Mouse (Mus musculus) myocyte (in vitro differentiated cells): Measurements from ENCODE around the gene Capn11. TPM values are rescaled to one million over a fixed set of nuclear protein-coding genes. Genes with fewer than 3 reads are reported as not detected.

Experiments
- H3K27me3 ChIP-seq: one replicate; pipeline ENCODE4 v1.6.1; 2011; ENCODE audit not compliant: control insufficient read depth, insufficient read depth, insufficient read length
- H3K36me3 ChIP-seq: one replicate; pipeline ENCODE4 v1.6.1; 2011; ENCODE audit not compliant: control insufficient read depth, insufficient read depth
- H3K4me2 ChIP-seq: one replicate; pipeline ENCODE4 v1.6.1; 2011; ENCODE audit warnings: low read depth, control low read depth
- H3K4me3 ChIP-seq: one replicate; pipeline ENCODE4 v1.5.1; 2011; ENCODE audit warnings: mild to moderate bottlenecking, control low read depth, moderate library complexity
- H3K79me2 ChIP-seq: one replicate; pipeline ENCODE4 v1.6.1; 2011; ENCODE audit not compliant: control insufficient read depth, insufficient read depth
- H3ac ChIP-seq: one replicate; pipeline ENCODE4 v1.6.1; 2011; ENCODE audit not compliant: control insufficient read depth, insufficient read length
- CEBPB ChIP-seq: IDR thresholded peaks from 2 replicates; pipeline ENCODE4 v1.6.1; 2011; ENCODE audit warnings: mild to moderate bottlenecking, moderate library complexity; ENCODE audit not compliant: poor library complexity, insufficient read depth, severe bottlenecking
- E2F4 ChIP-seq: IDR thresholded peaks from one replicate; pipeline ENCODE4 v1.6.1; 2011; ENCODE audit warnings: mild to moderate bottlenecking, control low read depth, moderate library complexity; ENCODE audit not compliant: insufficient read depth
- MAX ChIP-seq: IDR thresholded peaks from one replicate; pipeline ENCODE4 v1.6.1; 2011; ENCODE audit warnings: low read depth, mild to moderate bottlenecking, control low read depth
- MYOD1 ChIP-seq, 3 experiments: IDR thresholded peaks; one replicate each; pipeline ENCODE4 v1.6.1; 2011; ENCODE audit warnings: control low read depth in 2 of 3, low read depth in 2 of 3, mild to moderate bottlenecking in 2 of 3, moderate library complexity in 1 of 3; ENCODE audit not compliant: insufficient read length in 2 of 3, control insufficient read depth in 1 of 3
- MYOG ChIP-seq, 3 experiments: IDR thresholded peaks; one replicate each; pipeline ENCODE4 v1.6.1; 2011; ENCODE audit warnings: control low read depth in 2 of 3, low read depth in 2 of 3, mild to moderate bottlenecking in 2 of 3; ENCODE audit not compliant: insufficient read length in 2 of 3, control insufficient read depth in 1 of 3, insufficient read depth in 1 of 3
- POLR2A ChIP-seq: IDR thresholded peaks from one replicate; pipeline ENCODE4 v1.6.1; 2011; ENCODE audit warnings: low read depth, mild to moderate bottlenecking, control low read depth, moderate library complexity; ENCODE audit not compliant: insufficient read length
- POLR2AphosphoS2 ChIP-seq: IDR thresholded peaks from one replicate; pipeline ENCODE4 v1.6.1; 2011; ENCODE audit warnings: low read depth, control low read depth; ENCODE audit not compliant: insufficient read length
- REST ChIP-seq: IDR thresholded peaks from one replicate; pipeline ENCODE4 v1.6.1; 2011; ENCODE audit warnings: mild to moderate bottlenecking, control low read depth, moderate library complexity; ENCODE audit not compliant: insufficient read depth, insufficient read length
- SRF ChIP-seq: IDR thresholded peaks from one replicate; pipeline ENCODE4 v1.6.1; 2011; ENCODE audit warnings: low read depth; ENCODE audit not compliant: control insufficient read depth, insufficient read length
- TCF12 ChIP-seq: IDR thresholded peaks from one replicate; pipeline ENCODE4 v1.6.1; 2011; ENCODE audit warnings: mild to moderate bottlenecking, control low read depth; ENCODE audit not compliant: poor library complexity, insufficient read depth, severe bottlenecking
- TCF3 ChIP-seq: IDR thresholded peaks from one replicate; pipeline ENCODE4 v1.6.1; 2011; ENCODE audit warnings: low read depth, control low read depth; ENCODE audit not compliant: insufficient read length
- USF1 ChIP-seq: IDR thresholded peaks from one replicate; pipeline ENCODE4 v1.6.1; 2011; ENCODE audit warnings: low read depth, mild to moderate bottlenecking, control low read depth, moderate library complexity
- polyA plus RNA-seq: library from polyadenylated mRNA; unstranded; fragments of >200 nt; fragmentation: generic; extraction: Trizol; gene quantifications from one replicate; pipeline ENCODE4 v1.2.1, GENCODE M21; 2012; ENCODE audit warnings: missing spikeins

The Capn11 gene
- polyA plus RNA-seq: 0.38 TPM

- Histone ChIP-seq H3K4me3 (no peak within 1 kb of the TSS), H3K36me3 (peaks cover 7% of the 10 kb centered on the region), H3ac (no peak within 1 kb of the TSS), H3K79me2 (no peaks in the 10 kb centered on the region), H3K4me2 (no peak within 1 kb of the TSS), H3K27me3 (no peaks in the 10 kb centered on the region)
- TF ChIP-seq CEBPB: no peak
- no peak for TF ChIP-seq E2F4
- TF ChIP-seq MAX: no peak
- TF ChIP-seq SRF: no peak
- TF ChIP-seq POLR2A: no peak
- TF ChIP-seq MYOD1 (IDR thresholded peaks at IDR 0.05; ENCODE audit: control insufficient read depth in 1 of 3, insufficient read length in 2 of 3, low read depth in 2 of 3): no peak
- no peak for TF ChIP-seq USF1
- no peak for TF ChIP-seq TCF3
- TF ChIP-seq POLR2AphosphoS2: no peak
- no peak for TF ChIP-seq TCF12
- no peak for TF ChIP-seq REST
- no peak for TF ChIP-seq MYOG (IDR thresholded peaks at IDR 0.05; ENCODE audit: control insufficient read depth in 1 of 3, insufficient read depth in 1 of 3, insufficient read length in 2 of 3, low read depth in 2 of 3)
Observed at GRCm38 (mm10) chr17:45659225-45659624, at the start of gene Capn11. TSS of gene Capn11 (minus strand) at chr17:45659325.

DNA sequence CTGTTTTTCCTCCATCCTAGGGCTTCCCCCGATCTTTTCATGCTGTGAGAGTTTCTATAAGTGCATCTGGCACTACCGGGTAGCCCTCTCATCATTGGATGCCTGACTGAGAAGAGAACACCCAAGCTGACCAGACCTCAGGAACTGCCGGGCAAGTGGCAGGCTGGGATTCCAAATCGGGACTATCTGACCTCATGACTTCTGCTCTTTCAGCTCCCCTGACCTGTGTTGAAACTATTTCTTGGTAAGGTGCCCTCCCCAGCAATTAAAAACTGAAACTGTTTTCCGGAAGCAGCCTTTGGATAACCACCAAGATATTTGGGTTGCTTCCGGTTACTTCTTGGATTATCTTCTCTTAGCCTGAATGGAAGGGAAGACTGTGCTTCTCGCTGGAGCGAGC, 49.1 kb upstream of the Capn11 start:
- Histone ChIP-seq H3K79me2 (no peaks in the 10 kb centered on the region), H3K4me2 (no peak overlapping the region), H3K4me3 (no peak overlapping the region), H3K27me3 (no peaks in the 10 kb centered on the region), H3ac (no peak overlapping the region), H3K36me3 (no peaks in the 10 kb centered on the region)
- TF ChIP-seq MAX: no peak
- TF ChIP-seq E2F4: no peak
- TF ChIP-seq TCF3: no peak
- TF ChIP-seq SRF: no peak
- TF ChIP-seq MYOD1 (IDR thresholded peaks at IDR 0.05; ENCODE audit: control insufficient read depth in 1 of 3, insufficient read length in 2 of 3, low read depth in 2 of 3): no peak
- no peak for TF ChIP-seq TCF12
- no peak for TF ChIP-seq CEBPB
- TF ChIP-seq REST: no peak
- TF ChIP-seq MYOG (IDR thresholded peaks at IDR 0.05; ENCODE audit: control insufficient read depth in 1 of 3, insufficient read depth in 1 of 3, insufficient read length in 2 of 3, low read depth in 2 of 3): no peak
- no peak for TF ChIP-seq POLR2AphosphoS2
- no peak for TF ChIP-seq POLR2A
- no peak for TF ChIP-seq USF1

GRCm38 (mm10) chr17:45707376-45707775, 48.3 kb upstream of the Capn11 start:
- H3K4me2 ChIP-seq: no peak overlapping the region
- H3ac ChIP-seq: no peak overlapping the region
- no peaks in the 10 kb centered on the region for H3K36me3 ChIP-seq
- H3K79me2 ChIP-seq: no peaks in the 10 kb centered on the region
- TF ChIP-seq SRF (no peak), MYOD1 (IDR thresholded peaks at IDR 0.05; ENCODE audit: control insufficient read depth in 1 of 3, insufficient read length in 2 of 3, low read depth in 2 of 3) (no peak), MYOG (IDR thresholded peaks at IDR 0.05; ENCODE audit: control insufficient read depth in 1 of 3, insufficient read depth in 1 of 3, insufficient read length in 2 of 3, low read depth in 2 of 3) (no peak), CEBPB (no peak), POLR2AphosphoS2 (no peak)
- H3K4me3 ChIP-seq: no peak overlapping the region
- no peaks in the 10 kb centered on the region for H3K27me3 ChIP-seq

- H3K4me3 ChIP-seq: no peak overlapping the region
- no peak overlapping the region for H3ac ChIP-seq
- no peaks in the 10 kb centered on the region for H3K36me3 ChIP-seq
- H3K79me2 ChIP-seq: no peaks in the 10 kb centered on the region
- TF ChIP-seq MYOD1 (IDR thresholded peaks at IDR 0.05; ENCODE audit: control insufficient read depth in 1 of 3, insufficient read length in 2 of 3, low read depth in 2 of 3) (no peak), TCF3 (no peak), POLR2A (no peak), TCF12 (no peak), CEBPB (no peak), REST (no peak), MYOG (IDR thresholded peaks at IDR 0.05; ENCODE audit: control insufficient read depth in 1 of 3, insufficient read depth in 1 of 3, insufficient read length in 2 of 3, low read depth in 2 of 3) (no peak), MAX (no peak), SRF (no peak), E2F4 (no peak), POLR2AphosphoS2 (no peak), USF1 (no peak)
- peaks cover 2% of the 10 kb centered on the region for H3K27me3 ChIP-seq
- no peak overlapping the region for H3K4me2 ChIP-seq
Observed at GRCm38 (mm10) chr17:45706796-45707195, 47.7 kb upstream of the Capn11 start.

DNA sequence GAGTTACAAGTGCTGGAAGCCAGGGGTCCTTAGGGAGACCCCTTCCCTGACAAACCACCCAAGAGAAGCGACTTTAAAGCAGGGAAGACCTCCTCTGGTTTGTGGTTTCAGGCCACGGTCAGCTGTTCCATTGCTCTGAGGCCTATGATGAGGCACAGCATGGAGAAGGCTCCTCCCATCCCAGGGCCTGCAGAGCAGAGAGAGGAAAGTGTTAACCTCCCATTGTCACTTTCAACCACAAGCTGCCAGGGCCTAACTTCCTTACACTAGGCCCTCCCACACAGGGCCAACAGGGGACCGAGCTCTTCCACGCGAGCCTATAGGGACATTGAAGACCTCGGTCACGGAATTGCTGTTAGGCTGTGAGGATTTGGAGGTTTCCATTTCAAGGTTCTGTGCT, 44.1 kb upstream of the Capn11 start:
- TF ChIP-seq E2F4 (no peak), MYOD1 (IDR thresholded peaks at IDR 0.05; ENCODE audit: control insufficient read depth in 1 of 3, insufficient read length in 2 of 3, low read depth in 2 of 3) (peak in 2 of 3 experiments; percentile 23 to 42), REST (no peak), MYOG (IDR thresholded peaks at IDR 0.05; ENCODE audit: control insufficient read depth in 1 of 3, insufficient read depth in 1 of 3, insufficient read length in 2 of 3, low read depth in 2 of 3) (peak in 1 of 3 experiments; percentile 16)
- peak overlapping the region; percentile 1 for H3K4me2 ChIP-seq
- H3ac ChIP-seq: no peak overlapping the region
- peaks cover 4% of the 10 kb centered on the region for H3K36me3 ChIP-seq
- peaks cover 7% of the 10 kb centered on the region for H3K27me3 ChIP-seq
- no peaks in the 10 kb centered on the region for H3K79me2 ChIP-seq
- H3K4me3 ChIP-seq: no peak overlapping the region
